Mouse (Mus musculus) megakaryocyte, embryonic 14.5 days (primary cell): ENCODE results near the gene Rab8b.

Source experiments
- FLI1 ChIP-seq: IDR thresholded peaks from 2 replicates; pipeline ENCODE4 v1.6.1; 2012; ENCODE audit warnings: low read length, inconsistent platforms, mixed read lengths
- GATA1 ChIP-seq: IDR thresholded peaks from 3 replicates; pipeline ENCODE4 v1.6.1; 2012; ENCODE audit warnings: mixed read lengths, low read length, inconsistent platforms, borderline replicate concordance

DNA sequence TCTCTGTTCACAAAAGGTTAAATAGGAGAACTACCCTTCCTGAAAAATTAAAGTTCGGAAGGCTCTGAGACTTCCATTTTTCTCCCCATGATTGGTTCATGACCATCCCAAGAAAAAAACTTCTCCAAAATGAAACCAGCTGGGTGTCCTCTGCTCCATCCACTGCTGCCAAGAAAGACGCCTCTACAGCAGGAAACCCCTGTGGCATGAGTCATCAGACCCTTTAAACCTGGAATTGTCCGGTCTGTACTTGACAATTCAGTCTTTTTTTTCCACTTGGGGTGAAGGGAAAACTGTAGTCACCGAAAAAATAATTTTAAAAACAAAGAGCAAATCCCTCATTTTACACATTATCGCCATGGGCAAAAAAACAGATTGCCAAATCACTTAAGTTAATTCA lies 42.9 kb downstream of the Rab8b start:
- TF ChIP-seq GATA1 (no peak), FLI1 (no peak)
